Mouse (Mus musculus): ENCODE measurements around the gene P2ry2.

Gene P2ry2

GRCm38 (mm10) chr7:100984452-100985395, 27.9 kb downstream of the P2ry2 start:
- DNase-seq (ENCODE audit: low spot score): no peak

GRCm38 (mm10) chr7:100979175-100979574, 33.5 kb downstream of the P2ry2 start:
- DNase-seq (ENCODE audit: low spot score): no peak

- DNase-seq (ENCODE audit: low spot score): no peak
These were observed 34.5 kb downstream of the P2ry2 start for GRCm38 (mm10) chr7:100978171-100978570.

- DNase-seq (ENCODE audit: low spot score): no peak
These were observed 38.3 kb downstream of the P2ry2 start, which contains the start of gene P2ry6 for GRCm38 (mm10) chr7:100974135-100974903. Gene P2ry6 (minus strand): TSS chr7:100974649.

GRCm38 (mm10) chr7:100972875-100973274, 39.8 kb downstream of the P2ry2 start:
- no peak for DNase-seq (ENCODE audit: low spot score)

GRCm38 (mm10) chr7:100968874-100969659, 43.6 kb downstream of the P2ry2 start:
- DNase-seq (ENCODE audit: low spot score): no peak

GRCm38 (mm10) chr7:100968376-100968775, 44.3 kb downstream of the P2ry2 start:
- DNase-seq (ENCODE audit: low spot score): no peak

GRCm38 (mm10) chr7:100967850-100968249, 44.8 kb downstream of the P2ry2 start:
- no peak for DNase-seq (ENCODE audit: low spot score)

GRCm38 (mm10) chr7:100966014-100966413, 46.7 kb downstream of the P2ry2 start:
- no peak for DNase-seq (ENCODE audit: low spot score)

- DNase-seq (ENCODE audit: low spot score): no peak
These were observed 47.6 kb downstream of the P2ry2 start for GRCm38 (mm10) chr7:100965079-100965478.

- DNase-seq (ENCODE audit: low spot score): no peak
These were observed 48.4 kb downstream of the P2ry2 start for GRCm38 (mm10) chr7:100964242-100964641.

GRCm38 (mm10) chr7:100963381-100963780, 49.3 kb downstream of the P2ry2 start:
- DNase-seq (ENCODE audit: low spot score): no peak

- DNase-seq (ENCODE audit: low spot score): no peak
These were observed 51.5 kb downstream of the P2ry2 start for GRCm38 (mm10) chr7:100961146-100961545.

GRCm38 (mm10) chr7:100960462-100960861, 52.2 kb downstream of the P2ry2 start:
- no peak for DNase-seq (ENCODE audit: low spot score)

- DNase-seq (ENCODE audit: low spot score): no peak
These were observed 54.2 kb downstream of the P2ry2 start for GRCm38 (mm10) chr7:100958426-100958825.

- no peak for DNase-seq (ENCODE audit: low spot score)
These were observed 60.0 kb downstream of the P2ry2 start for GRCm38 (mm10) chr7:100952686-100953085.

GRCm38 (mm10) chr7:100951903-100952302, 60.8 kb downstream of the P2ry2 start:
- DNase-seq (ENCODE audit: low spot score): no peak

GRCm38 (mm10) chr7:100950481-100951010, 62.1 kb downstream of the P2ry2 start:
- no peak for DNase-seq (ENCODE audit: low spot score)

GRCm38 (mm10) chr7:100950031-100950430, 62.6 kb downstream of the P2ry2 start:
- DNase-seq (ENCODE audit: low spot score): no peak

Measured in urinary bladder, postnatal 10 days (tissue).